Mouse (Mus musculus) heart, adult 10 weeks (tissue): ENCODE measurements around the gene Itgam. TPM values are rescaled to one million over a fixed set of nuclear protein-coding genes. Genes with fewer than 3 reads are reported as not detected.

Experiments used
- polyA plus RNA-seq: library from polyadenylated mRNA; stranded (reverse); fragments of 350-450 nt; fragmentation: Illumina TruSeq; extraction: RNeasy Lipid Tissue Mini Kit (QIAGEN cat#74804); gene quantifications from one replicate; pipeline ENCODE4 v1.2.3, GENCODE M21; 2014; ENCODE audit warnings: low read depth, low replicate concordance

The Itgam gene
- polyA plus RNA-seq, result 2.3 TPM

DNA sequence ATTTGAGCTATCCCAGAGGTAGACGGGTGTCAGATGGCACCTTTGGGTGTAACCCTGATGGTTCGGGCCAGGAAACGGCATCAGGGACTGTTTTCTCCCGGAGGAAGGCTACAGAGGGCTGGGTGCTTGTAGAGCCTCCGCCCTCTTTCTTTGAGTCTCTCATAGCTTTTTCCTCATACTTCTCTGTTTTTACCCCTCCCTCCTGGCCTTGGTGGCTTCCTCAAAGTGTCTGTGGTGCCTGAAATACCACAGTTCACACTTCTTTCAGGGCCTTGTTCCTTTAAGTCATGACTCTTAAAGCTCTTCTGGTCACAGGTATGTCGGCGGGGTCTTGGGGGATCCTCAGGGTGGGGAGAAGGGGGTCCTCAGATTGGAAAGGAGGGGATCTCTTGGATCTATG, at the start of gene Itgam, which contains the start of gene Gm49368:
TSS of gene Itgam (plus strand) at position 185 of the 400 bp plus-strand sequence.
TSS of gene Gm49368 (plus strand) at position 228 of the 400 bp plus-strand sequence.

DNA sequence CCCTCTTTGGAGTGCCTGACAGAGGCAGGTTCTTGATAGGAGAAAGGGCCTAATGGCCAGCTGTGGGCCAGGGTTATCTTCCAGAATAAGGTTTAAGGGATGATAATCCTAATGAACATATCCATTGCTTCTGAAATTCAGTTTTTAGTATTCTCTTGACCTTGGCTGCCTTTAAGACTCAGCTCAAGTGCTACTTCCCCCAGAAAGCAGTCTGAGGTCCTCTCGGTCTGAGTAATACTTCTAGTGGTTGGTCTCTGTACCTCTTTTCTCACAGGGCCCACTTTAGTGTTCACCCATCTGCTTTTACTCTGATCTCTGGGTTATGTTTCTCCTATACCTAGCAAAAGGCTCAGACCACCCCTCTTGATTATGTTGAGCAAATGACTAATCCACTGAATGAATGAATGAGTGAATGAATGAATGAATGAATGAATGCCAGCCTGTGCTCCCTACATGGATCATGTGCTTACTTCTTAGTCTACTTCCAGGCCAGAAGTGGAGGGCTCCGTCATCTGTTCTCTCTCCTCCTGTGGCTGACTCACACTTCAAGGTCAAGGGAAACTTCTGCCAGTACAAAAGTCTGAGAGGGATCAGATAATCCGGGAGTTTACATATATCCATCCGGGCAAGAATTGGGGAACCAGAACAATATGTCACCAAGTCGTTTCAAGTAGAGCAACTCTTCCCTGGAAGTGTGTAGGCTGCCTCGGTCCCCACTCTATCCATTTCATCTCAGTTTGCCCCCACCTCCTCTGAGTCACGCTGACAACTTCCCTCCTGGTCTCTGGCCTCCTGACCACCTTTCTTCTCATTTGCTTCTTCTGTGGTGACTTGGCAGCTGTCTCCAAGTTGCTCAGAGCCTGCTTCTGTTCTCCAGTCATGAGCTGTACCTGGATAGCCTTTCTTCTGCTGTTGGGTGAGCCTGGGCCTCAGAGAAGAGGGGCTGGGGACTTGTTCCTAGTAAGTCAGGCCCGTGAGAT, 66.6 kb downstream of the Itgam start, which contains the start of gene Itgax:
TSS of gene Itgax (plus strand) at position 807 of the 980 bp plus-strand sequence.

DNA sequence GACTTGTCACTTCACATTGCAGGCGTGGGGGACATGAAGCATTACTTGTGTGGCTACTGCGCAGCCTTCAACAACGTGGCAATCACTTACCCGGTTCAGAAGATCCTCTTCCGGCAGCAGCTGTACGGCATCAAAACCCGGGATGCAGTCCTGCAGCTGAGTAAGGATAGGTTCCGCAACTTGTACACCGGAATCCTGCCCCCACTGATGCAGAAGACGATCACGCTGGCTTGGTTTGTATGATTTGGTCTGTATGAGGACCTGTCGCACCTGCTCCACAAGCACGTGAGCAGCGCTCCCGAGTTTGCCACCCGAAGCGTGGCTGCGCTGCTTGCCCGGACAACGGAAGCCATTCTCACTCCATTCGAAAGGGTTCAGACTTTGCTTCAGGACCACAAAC, 91.6 kb downstream of the Itgam start, which contains the start of gene Itgad:
TSS of gene Itgad (plus strand) at position 301 of the 400 bp plus-strand sequence.

Other genes with a start within 250 kb of the Itgam start
- gene Stx4a, start 238.3 kb upstream of the Itgam start, polyA plus RNA-seq, result 107 TPM
- gene Stx1b, start 238.1 kb upstream of the Itgam start, polyA plus RNA-seq, result 1.1 TPM
- gene Zfp646, start 186.4 kb upstream of the Itgam start, polyA plus RNA-seq, result 12.2 TPM
- gene Zfp668, start 185.8 kb upstream of the Itgam start, polyA plus RNA-seq, result 3.6 TPM
- gene Prss53, start 171.7 kb upstream of the Itgam start, polyA plus RNA-seq, result 2.9 TPM
- not detected for gene Gm21974, start 167.2 kb upstream of the Itgam start, polyA plus RNA-seq
- 36.8 TPM for gene Vkorc1, start 167.0 kb upstream of the Itgam start, polyA plus RNA-seq
- gene Bckdk, start 158.6 kb upstream of the Itgam start, polyA plus RNA-seq, result 90.4 TPM
- 23.7 TPM for gene Kat8, start 150.1 kb upstream of the Itgam start, polyA plus RNA-seq
- not detected for gene Prss8, start 132.5 kb upstream of the Itgam start, polyA plus RNA-seq
- gene Prss36, start 115.9 kb upstream of the Itgam start, polyA plus RNA-seq, result 16.2 TPM
- 387 TPM for gene Fus, start 95.2 kb upstream of the Itgam start, polyA plus RNA-seq
- 15.1 TPM for gene Pycard, start 68.8 kb upstream of the Itgam start, polyA plus RNA-seq
- 255 TPM for gene Trim72, start 58.7 kb upstream of the Itgam start, polyA plus RNA-seq
- not detected for gene Gm49368, start within 50 bp of the Itgam start, polyA plus RNA-seq
- 0.13 TPM for gene Itgax, start 66.9 kb downstream of the Itgam start, polyA plus RNA-seq
- not detected for gene Itgad, start 91.7 kb downstream of the Itgam start, polyA plus RNA-seq
- 3,732 TPM for gene Cox6a2, start 143.7 kb downstream of the Itgam start, polyA plus RNA-seq
- gene Armc5, start 174.7 kb downstream of the Itgam start, polyA plus RNA-seq, result 6.0 TPM
- gene 9130023H24Rik, start 175.4 kb downstream of the Itgam start, polyA plus RNA-seq, result 1.8 TPM
- gene Tgfb1i1, start 184.2 kb downstream of the Itgam start, polyA plus RNA-seq, result 23.0 TPM
- gene Slc5a2, start 203.0 kb downstream of the Itgam start, polyA plus RNA-seq, result not detected
- gene BC017158, start 235.5 kb downstream of the Itgam start, polyA plus RNA-seq, result 8.7 TPM